Mouse (Mus musculus) regulatory T cell (primary cell): Measurements from ENCODE around the gene Plxnb3.
"Not testable (repeated sequence)": the region's sequence is repeated elsewhere in the genome, so short reads cannot be mapped to it uniquely, and the experiment has no call there.

Experiments used
- in situ Hi-C: fragments of 300-600 bp; cut with MboI, MseI; formaldehyde crosslinking; loops from one replicate; pipeline ENCODE4 v1.15.1; 2025; ENCODE audit warnings: high pct_unique_total_duplicates

Gene Plxnb3

DNA sequence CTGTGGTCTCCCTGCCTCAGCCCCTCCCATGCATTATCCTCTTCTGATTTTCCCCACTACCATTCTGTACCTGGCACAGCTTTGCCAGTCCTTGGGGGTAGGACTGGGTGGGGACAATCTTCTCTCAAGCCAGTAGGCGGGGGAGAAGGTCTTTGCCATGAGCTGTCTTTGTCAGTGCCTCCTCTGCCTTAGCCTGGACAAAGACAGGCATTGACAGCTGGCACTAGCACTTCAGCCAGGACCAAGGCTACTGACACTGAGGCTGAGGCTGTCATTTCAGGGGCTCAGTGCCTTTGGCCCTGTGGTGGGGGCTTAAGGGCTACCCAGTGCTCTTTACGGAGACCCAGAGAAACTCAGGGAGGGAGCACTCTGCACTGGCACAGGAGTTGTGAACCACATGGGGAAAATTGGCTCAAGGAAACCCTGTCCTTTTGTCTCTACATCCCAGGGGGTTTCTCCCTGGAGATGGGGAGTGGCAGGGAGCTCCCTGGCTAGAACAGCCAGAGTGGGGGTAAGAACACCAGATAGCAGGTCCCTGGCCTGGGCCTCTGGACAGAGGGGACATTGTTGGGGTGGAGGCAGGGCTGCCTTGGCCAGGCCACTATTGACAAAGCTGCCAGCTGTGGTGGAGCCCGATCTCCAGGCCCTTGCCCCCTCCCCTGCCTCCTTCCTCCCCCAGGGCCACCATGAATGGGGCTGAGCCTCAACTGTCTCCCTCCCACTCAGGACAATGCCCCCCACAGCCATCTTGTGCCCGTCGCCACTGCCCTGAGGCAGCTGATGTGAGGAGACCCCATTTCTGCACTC lies at the start of gene Plxnb3:
Gene Plxnb3, plus strand, starts transcription at position 757 of the 807 bp plus-strand sequence.
- in situ Hi-C loops: no loop called here

DNA sequence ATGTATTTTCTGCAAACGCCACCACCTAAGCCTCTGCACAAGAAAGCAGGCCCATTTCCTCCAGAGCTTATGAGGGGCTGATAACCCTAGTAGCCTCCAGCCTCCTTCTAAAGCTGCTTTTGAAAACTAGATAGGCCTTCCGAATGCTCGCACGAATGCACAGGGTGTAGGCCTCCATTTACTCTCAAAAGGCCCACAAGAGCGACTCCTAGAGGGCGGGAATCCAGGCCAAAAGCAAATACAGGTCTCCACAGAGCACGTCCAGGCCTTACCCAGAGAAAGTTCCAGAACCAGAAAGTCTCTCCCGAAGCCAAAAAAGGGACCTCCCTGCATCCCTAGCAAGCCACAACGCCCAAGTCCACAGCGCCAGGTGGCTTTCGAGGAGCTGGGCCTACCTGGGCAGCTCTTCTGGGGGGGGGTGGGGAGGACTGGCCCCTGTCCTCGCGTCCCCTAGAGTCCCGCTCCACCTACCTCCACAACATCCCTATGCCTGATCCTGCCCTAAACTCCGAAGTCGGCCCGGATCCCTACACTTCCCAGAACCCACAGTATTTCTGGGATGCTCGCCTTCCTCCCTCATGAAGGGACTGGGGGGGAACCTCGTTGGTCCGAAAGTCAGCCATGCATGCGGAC lies 41.3 kb upstream of the Plxnb3 start:
- in situ Hi-C loops: loop anchor here (5.0 kb wide), 1 partner anchor 72 kb away; the partner anchor contains the start of genes Idh3g and Ssr4

DNA sequence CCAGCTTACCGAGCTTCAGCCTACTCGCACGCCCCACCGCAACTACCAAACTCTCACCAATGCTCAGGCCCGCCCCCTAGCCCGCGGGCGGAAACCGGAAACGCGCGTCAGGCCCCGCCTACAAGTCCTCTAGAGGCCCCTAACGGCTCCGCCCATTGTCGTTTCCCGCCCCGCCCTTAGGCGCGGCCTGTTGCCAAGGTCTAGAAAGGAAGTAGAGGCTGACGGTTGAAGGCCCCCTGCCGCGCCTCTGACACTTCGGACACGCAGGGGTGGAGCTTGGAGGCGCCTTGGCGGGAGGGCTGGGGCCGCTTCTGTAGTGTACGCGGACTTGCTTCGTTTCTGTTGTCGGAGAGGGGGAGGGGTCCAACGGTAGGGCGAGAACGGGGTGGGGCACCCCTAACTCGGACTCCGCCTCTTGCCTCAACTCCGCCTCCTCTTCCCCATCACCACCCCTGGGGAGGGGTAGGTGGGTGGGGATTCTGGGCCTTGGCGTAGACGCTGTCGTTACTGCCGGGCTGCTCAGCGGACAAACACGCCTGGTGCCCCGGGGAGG lies 40.7 kb upstream of the Plxnb3 start, which contains the start of the genes Bcap31 and Abcd1:
Gene Bcap31, minus strand, starts transcription at position 67 of the 553 bp plus-strand sequence.
Gene Abcd1, plus strand, starts transcription at position 489 of the 553 bp plus-strand sequence.
- in situ Hi-C loops: loop anchor here (5.0 kb wide), 1 partner anchor 71 kb away; the partner anchor contains the start of genes Idh3g and Ssr4

DNA sequence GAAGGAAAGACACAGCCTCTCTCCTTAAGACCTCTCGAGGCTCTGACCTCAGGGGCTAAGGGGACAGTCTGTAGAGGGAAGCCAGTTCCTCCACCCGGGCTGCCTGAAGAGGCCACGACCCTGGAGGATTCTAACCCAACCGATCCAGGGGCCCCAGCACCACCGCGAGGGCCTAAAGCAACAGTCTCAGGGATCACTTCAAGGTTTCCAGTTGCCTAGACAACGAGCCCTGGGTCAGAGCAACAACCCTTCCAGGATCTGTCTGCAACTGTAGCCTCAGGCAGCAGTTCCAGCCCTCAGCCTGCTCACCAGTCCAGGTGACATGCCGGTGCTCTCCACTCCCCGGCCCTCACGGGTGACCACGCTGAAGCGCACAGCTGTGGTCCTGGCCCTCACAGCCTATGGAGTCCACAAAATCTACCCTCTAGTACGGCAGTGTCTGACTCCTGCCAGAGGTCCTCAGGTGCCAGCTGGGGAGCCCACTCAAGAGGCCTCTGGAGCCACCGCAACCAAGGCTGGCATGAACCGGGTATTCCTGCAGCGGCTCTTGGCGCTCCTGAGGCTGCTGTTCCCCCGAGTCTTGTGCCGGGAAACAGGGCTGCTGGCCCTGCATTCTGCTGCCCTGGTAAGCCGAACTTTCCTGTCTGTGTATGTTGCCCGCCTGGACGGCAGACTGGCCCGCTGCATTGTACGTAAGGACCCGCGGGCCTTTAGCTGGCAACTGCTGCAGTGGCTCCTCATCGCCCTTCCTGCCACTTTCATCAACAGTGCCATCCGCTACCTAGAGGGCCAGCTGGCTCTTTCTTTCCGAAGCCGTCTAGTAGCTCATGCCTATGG lies 40.0 kb upstream of the Plxnb3 start:
- in situ Hi-C loops: loop anchor here (5.0 kb wide), 1 partner anchor 70 kb away; the partner anchor contains the start of genes Idh3g and Ssr4

DNA sequence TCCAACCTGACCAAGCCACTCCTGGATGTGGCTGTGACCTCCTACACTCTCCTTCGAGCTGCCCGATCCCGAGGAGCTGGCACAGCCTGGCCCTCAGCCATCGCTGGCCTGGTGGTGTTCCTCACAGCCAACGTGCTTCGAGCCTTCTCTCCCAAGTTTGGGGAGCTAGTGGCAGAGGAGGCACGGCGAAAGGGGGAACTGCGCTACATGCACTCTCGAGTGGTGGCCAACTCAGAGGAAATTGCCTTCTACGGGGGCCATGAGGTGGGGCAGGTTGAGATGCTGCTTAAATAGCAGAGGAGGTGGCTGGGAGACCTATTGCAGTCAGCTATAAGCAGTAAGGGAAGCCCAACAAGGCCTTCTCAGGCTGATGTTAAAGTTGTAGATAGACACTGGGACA lies 39.2 kb upstream of the Plxnb3 start:
- in situ Hi-C loops: loop anchor here (5.0 kb wide), 1 partner anchor 70 kb away; the partner anchor contains the start of genes Idh3g and Ssr4

DNA sequence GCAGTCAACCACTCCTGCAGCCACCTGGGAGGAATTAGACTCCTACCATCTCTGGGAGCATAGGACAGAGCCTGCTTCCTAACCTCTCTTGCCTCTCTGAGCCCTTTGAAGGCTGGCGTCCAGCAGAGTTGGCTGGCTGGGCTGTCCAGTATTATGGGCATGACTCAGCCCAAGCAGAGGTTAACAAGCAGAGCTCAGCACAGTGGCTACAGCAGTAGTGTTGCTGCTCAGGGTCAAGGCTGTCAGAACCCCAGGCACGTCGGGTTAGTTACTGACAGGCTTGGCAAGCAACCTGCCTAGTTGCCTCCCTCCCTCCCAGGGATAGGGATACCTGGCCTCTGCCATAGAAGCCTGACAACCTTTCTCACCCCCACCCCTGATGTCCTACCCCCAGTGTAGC lies 38.6 kb upstream of the Plxnb3 start:
- in situ Hi-C loops: loop anchor here (5.0 kb wide), 1 partner anchor 69 kb away; the partner anchor contains the start of genes Idh3g and Ssr4

DNA sequence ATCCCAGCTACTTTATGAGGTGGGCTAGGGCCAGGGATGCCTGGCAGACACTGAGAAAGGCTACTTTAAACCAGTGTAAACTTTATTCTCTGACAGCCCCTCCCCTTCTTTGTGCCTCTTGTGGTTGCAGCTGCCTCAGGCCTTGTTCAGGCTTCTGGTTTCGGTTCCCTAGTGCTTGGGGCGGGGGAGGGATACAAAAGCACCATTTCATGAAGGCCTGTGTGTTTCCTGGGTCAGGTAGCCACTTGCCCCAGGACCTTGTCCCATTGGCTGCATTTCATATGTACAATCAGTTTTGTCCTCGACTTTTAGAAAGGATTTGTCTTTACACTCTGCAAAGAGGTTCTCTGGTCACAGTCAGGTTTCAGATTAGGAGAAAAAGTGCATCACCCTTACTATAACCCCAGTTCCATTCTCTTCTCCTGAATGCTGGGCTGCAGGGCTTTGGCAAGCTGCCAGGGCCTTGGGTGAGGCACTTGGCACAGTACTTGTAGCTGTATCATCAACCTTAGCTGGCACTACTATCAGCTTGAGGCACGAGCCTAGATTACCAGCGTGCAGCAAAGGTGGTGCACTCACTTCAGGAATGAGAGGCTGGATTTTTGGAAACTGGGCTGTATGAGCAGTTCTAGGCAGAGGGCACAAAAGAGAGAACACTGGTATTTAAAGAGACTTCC lies 38.1 kb upstream of the Plxnb3 start:
- in situ Hi-C loops: loop anchor here (5.0 kb wide), 1 partner anchor 68 kb away; the partner anchor contains the start of genes Idh3g and Ssr4

DNA sequence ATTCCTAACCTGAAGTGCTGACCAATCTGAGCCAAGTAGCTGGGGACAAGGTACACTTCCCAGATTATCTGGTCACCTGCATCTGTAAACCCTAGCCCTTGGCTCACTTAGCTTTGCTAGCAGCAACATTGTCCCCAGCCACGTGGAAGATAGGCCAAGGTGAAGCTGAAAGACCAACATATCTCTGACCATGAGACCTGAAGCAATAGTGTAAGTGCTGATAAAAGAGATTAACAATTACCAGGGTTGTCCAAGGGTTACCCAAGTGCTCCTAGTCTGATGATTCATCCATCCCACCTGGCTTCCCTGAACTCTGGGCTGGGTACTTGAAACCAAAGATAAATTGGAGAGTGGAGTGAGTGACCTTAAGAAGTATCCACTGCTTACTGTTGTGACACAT lies 26.0 kb upstream of the Plxnb3 start:
- in situ Hi-C loops: no loop called here

DNA sequence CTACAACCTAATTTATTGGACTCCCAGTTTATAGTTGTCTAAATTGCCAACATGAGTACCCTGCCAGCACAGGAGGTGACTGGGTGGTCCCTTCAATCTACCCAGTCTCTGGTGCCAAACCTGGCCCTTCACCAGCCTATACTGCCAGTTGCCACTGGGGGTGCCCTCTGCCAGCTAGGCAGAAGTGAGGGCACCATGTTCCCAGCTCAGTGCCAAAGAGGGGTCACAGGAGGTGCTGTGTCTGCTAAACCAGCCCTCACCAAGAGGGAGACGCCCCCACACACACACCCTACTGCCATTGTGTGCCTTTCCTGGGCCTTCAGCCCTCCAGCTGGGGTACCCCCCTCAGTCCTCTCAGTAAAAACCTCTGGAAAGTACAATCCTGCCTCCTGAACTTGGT lies 18.7 kb upstream of the Plxnb3 start:
- in situ Hi-C loops: no loop called here

DNA sequence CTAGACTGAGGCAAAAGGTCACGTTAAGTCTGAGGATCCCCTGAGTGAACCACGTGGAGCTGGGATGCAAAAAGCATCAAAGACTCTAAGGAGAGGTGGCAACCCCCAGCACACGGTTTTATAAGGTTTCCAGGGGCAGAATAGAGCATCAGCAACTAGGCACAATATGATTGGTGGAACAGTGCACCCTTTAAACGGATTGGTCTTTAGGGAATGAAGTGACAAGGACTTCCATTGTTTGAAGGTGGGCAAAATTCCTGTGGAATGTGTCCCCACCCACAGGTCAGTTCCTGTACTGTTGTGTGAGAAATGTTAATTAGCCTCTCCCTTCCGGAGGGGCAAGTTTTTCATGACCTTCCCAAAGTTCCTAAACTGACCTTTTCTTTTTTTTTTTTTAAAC lies 17.7 kb upstream of the Plxnb3 start:
- in situ Hi-C loops: no loop called here

DNA sequence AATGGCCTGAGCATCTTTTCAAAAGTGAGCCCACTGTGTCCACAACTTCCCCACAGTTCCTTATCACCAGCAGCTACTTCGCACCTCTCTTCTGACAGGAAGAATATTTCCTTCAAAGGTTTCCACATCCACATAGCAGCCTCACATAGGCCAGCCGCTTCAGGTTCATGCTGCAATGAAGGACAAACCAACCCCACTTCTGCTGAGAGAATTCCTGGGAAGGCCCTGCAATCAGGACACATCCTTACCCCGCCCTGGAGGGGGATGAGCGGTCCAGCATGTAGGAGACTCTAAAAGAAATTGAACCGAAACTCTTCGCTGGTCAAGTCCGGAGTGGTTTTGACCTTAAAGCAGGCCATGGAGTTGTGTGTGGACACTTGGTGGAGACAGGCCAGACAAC lies 17.0 kb upstream of the Plxnb3 start:
- in situ Hi-C loops: not testable (repeated sequence)

DNA sequence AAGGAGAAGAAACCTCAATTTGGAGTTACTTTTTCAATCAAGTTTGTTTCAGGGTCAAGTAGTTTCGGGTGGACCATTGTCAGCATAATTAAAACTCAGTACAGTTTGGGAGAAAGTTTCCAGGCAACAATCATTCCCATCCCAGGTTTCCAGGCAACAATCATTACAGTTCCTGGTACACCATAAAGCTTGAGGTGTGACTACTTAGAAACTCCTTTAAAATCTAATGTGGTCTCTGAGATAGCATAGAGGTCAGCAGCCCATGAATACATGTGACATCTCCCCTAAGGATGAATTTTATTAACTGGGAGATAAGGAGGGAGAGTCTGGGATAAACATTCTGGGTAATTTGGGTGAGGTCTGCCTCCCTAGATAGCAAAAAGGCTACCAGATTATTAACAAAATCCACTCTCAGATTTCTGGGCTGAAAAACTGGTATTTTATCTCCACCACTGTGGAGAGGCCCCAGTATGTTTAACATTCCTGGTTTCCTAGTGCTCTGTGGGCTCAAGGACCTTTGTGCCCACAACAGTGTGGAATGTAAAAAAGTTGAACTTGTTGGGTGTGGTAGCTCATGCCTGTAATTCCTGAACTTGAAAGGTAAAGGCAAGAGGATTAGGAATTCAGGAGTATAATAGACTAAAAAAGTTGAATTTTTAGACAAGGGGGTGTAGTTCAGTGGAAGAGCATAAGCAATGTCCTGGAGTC lies 12.0 kb upstream of the Plxnb3 start:
- in situ Hi-C loops: no loop called here

DNA sequence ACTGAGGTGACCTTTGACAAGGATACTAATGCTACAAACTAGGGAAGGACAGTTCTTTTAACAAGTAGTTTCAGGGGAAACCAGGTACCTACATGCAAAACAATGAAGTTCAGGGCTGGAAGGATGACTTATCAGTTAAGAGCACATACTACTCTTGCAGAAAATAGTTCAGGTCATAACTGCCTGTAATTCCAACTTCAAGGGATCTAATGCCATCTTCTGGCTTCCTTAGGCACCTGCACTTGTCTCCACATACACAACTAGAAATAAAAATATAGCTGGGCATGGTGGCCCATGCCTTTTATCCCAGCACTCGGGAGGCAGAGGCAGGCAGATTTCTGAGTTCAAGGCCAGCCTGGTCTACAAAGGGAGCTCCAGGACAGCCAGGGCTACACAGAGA lies 7.9 kb upstream of the Plxnb3 start:
- in situ Hi-C loops: no loop called here

DNA sequence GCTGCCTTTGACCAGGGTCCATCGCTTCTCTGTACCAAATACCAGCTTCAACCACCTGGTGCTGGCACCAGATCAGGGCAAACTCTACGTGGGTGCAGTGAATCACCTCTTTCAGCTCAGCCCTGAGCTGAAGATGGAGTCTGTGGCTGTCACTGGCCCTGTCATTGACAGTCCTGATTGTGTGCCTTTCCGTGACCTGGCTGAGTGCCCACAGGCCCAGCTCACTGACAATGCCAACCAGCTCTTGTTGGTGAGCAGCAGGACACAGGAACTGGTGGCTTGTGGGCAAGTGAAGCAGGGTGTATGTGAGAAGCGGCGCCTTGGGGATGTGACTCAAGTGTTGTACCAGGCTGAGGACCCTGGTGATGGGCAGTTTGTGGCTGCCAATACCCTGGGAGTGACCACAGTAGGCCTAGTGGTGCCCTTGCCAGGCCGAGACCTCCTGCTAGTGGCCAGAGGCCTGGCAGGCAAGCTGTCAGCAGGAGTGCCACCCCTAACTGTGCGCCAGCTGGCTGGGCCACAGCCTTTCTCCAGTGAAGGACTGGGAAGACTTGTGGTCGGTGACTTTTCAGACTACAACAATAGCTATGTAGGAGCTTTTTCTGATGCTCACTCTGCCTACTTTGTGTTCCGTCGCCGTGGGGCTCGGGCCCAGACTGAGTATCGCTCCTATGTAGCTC lies 1.9 kb downstream of the Plxnb3 start:
- in situ Hi-C loops: no loop called here

DNA sequence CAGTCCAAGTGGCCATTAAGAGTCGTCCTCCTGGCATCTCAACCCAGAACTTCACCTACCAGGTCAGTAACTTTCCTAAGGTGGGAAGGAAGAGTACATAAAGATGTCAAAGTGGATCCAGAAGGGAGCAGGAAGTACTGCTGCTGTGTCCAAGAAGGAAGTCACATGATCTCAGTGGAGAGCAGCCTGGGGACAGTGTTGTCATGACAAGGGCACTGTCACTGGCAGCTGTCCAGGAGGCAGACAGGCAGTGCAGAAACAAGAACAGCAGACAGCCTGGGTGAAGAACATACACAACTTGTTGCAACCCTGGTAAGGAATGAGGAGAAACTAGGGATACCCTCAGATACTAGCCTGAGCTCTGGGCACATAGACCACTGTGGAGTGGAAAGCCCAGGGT lies 8.4 kb downstream of the Plxnb3 start:
- in situ Hi-C loops: no loop called here

DNA sequence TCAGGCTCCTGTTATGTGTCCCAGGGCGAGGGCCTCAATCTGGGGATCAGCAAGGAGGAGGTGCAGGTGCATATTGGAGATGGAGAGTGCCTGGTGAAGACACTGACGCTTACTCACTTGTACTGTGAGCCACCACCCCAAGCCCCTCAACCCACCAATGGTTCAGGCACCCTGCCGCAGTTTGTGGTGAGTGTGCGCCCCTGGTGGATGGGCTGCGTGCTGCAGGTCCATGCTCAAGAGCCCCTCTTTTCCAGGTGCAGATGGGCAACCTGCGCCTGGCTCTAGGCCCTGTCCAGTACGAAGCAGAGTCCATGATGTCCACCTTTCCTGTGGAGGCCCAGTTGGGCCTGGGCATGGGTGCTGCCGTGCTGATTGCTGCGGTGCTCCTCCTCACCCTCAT lies 10.4 kb downstream of the Plxnb3 start:
- in situ Hi-C loops: no loop called here

DNA sequence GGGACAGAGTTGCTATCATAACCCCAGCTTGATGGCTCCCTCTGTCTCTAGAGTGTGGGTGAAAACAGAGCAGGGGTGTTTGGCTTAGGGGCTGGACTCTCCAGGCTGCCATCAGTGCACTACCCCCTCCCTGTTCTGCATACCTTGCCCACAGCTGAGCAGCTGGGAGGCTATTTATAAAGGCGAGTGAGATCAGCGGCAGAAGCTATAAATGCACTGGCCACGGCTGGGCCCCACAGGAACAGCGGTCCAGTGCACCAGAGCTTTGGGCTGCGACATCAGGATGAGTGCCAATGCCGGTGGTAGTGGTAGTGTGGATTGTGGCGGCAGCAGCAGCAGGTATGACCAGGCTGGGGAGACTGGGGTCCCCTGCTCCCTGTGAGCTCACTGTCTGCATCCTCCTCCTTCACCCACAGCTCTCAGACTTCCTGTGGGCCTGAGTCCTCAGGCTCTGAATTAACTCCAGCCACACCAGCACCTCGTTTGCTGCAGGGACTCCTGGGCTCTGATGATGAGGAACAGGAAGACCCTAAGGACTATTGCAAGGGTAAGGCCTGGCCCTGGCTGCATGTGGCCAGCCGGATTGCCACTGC lies 17.4 kb downstream of the Plxnb3 start, which contains the start of gene Srpk3:
Gene Srpk3, plus strand, starts transcription at position 238 of the 593 bp plus-strand sequence.
- in situ Hi-C loops: no loop called here

DNA sequence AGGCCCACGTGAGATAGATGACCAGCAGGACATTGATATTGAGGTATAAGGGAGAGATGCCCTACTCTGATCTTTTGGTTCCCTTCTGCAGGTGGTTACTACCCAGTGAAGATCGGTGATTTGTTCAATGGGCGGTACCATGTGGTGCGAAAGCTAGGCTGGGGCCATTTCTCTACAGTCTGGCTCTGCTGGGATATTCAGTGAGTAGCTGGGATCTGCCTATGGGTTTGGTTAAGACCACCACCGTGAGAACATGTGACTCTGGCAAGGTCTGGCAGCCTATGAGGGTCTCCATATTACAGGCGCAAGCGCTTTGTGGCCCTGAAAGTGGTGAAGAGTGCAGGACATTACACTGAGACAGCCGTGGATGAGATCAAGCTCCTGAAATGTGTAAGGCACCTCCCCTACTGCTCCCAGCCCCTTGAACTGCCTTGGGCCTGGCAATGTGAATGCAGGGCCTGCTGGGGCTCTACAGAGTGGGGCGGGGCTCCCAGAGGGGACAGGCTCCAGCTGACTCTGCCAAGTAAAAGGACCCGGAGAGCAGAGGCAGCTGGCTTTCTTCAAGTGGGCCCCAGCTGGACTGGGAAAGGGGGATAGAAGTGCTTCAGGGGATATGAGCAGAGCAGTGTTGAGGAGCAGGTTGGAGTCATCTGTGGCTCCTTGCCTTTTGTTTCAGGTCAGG lies 18.1 kb downstream of the Plxnb3 start:
- in situ Hi-C loops: loop anchor here (5.0 kb wide), 1 partner anchor 98 kb away; no protein-coding TSS in a partner anchor
